Mouse (Mus musculus): ENCODE measurements around the gene Nos1ap. TPM values are rescaled to one million over a fixed set of nuclear protein-coding genes. Genes with fewer than 3 reads are reported as not detected.
A peak's percentile ranks its signal among the peaks of the same experiment; 100 is the strongest.

The Nos1ap gene
- 13.0 and 16.9 TPM in 2 replicates for polyA plus RNA-seq (2014; fragmentation: Nextera tagmentation; extraction: Ambion mirVana)

DNA sequence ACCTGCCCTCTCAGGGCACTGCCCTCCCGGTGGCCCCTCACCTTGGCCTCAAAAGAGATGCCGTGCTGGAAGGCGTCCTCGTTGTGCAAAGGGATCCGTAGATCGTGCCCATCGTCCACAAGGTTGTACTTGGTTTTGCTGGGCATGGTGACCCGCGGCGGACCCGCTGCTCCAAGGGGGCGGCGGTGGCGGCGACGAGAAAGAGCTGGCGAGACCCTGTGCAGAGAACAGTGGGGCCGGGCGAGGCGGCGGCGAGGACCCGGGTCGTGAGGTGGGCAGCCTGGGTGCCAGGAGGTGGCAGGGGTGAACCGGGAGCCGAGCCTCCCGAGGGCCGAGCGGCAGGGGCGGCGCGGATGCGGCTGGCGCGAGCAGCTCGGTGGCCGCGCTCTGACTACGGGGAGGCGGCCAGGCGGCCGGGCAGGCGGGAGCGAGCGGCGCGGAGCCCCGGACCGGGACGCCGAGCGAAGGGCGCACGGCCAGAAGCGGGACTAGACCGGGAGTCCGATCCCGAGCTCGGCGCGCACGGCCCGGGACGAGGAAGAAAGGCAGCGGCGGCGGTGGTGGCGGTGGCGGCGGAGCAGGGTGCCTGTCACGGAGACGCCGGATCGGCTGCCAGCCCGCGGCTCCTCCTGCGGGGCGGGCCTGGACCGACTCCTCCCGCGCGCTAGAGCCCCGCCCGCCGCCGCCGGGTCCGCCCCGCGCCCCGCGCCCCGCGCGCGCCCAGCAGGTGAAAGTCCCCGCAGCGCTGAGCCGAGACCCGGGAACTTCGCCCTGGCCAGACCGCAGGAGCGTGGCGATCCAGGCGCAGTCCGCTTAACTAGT is at the start of gene Nos1ap:
Gene Nos1ap, minus strand, starts transcription at position 643 of the 822 bp plus-strand sequence.
- under 1% methylated on average over 93 of the region's 106 CpGs for WGBS
- H3K27ac ChIP-seq (replicated peaks; ENCODE audit: low read depth, low read length), result peak within 1 kb of the TSS; percentile 74
- H3K9me3 ChIP-seq (ENCODE audit: control insufficient read depth, low read length), result no peaks in the 10 kb centered on the region; the same call in 1 of the 2 replicates
- H3K4me1 ChIP-seq (ENCODE audit: control insufficient read depth, insufficient read depth, low read length), result peaks cover 11% of the 10 kb centered on the region
- DNase-seq (peak; percentile 85), ATAC-seq (ENCODE audit: low FRiP score, low TSS enrichment) (peak; percentile 91)
- H3K4me2 ChIP-seq (ENCODE audit: low read length), result peak within 1 kb of the TSS; percentile 91
- H3K27me3 ChIP-seq (ENCODE audit: control insufficient read depth, insufficient read depth, low read length), result 0 out of 2 replicates have a peak, but pooled peaks cover 6% of the 10 kb centered on the region
- H3K36me3 ChIP-seq (ENCODE audit: control insufficient read depth, insufficient read depth, low read length), result no peaks in the 10 kb centered on the region
- peak within 1 kb of the TSS; percentile 82 for H3K4me3 ChIP-seq (replicated peaks; ENCODE audit: low read depth, low read length)
- peak within 1 kb of the TSS; percentile 87 for H3K9ac ChIP-seq (replicated peaks; ENCODE audit: low read length)

DNA sequence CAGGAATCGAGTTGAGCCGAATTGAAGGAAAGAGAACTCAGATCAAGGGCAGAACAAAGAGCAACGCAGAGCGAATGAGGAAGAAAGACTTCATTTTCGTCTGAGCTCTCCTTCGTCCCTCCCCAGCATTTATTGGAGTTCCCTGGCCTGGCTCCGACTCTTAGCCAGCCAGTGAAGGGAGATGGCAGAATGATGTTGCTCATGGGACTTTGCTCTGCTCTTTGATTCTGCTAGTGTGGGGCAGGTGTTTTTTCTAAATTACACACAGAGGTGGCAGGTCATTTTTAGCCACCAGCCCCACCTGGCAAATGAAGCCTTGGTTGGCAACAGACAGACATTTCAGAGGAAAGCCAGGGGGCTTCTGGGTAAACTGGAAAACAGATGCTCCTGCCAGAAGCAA is 49.3 kb upstream of the Nos1ap start:
- ATAC-seq (ENCODE audit: low FRiP score, low TSS enrichment) (no peak), DNase-seq (no peak)
- no peaks in the 10 kb centered on the region for H3K9me3 ChIP-seq (ENCODE audit: control insufficient read depth, low read length)
- no peak overlapping the region for H3K4me2 ChIP-seq (ENCODE audit: low read length)
- no peaks in the 10 kb centered on the region for H3K36me3 ChIP-seq (ENCODE audit: control insufficient read depth, insufficient read depth, low read length)
- H3K27ac ChIP-seq (replicated peaks; ENCODE audit: low read depth, low read length), result no peak overlapping the region
- no peaks in the 10 kb centered on the region for H3K27me3 ChIP-seq (ENCODE audit: control insufficient read depth, insufficient read depth, low read length)
- H3K4me3 ChIP-seq (replicated peaks; ENCODE audit: low read depth, low read length), result no peak overlapping the region
- 85% methylated on average over 7 of the region's 7 CpGs for WGBS
- H3K9ac ChIP-seq (replicated peaks; ENCODE audit: low read length), result no peak overlapping the region
- no peaks in the 10 kb centered on the region for H3K4me1 ChIP-seq (ENCODE audit: control insufficient read depth, insufficient read depth, low read length)

DNA sequence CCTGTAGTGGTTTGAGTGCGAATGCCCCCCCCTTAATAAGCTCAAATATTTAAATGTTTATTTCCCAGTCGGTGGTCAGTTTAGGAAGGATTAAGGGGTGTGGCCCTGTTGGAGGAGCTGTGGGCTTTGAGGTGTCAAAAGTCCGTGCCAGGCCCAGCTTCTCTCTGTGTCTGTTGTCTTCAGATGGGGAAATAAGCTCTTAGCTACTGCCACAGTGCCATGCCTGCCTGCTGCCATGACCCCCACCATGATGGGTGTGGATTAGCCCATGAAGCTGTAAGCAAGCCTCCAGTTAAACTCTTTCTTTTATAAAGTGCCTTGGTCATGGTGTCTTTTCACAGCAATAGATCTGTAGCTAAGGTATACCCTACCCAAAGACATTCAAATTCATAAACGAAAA is 43.2 kb upstream of the Nos1ap start:
- Histone ChIP-seq H3K9me3 (ENCODE audit: control insufficient read depth, low read length) (no peaks in the 10 kb centered on the region), H3K4me3 (replicated peaks; ENCODE audit: low read depth, low read length) (no peak overlapping the region), H3K9ac (replicated peaks; ENCODE audit: low read length) (no peak overlapping the region), H3K36me3 (ENCODE audit: control insufficient read depth, insufficient read depth, low read length) (no peaks in the 10 kb centered on the region), H3K4me1 (ENCODE audit: control insufficient read depth, insufficient read depth, low read length) (no peaks in the 10 kb centered on the region), H3K27me3 (ENCODE audit: control insufficient read depth, insufficient read depth, low read length) (no peaks in the 10 kb centered on the region), H3K4me2 (ENCODE audit: low read length) (no peak overlapping the region), H3K27ac (replicated peaks; ENCODE audit: low read depth, low read length) (no peak overlapping the region)
- 69% methylated on average over 4 of the region's 4 CpGs for WGBS
- DNase-seq (no peak), ATAC-seq (ENCODE audit: low FRiP score, low TSS enrichment) (no peak)

DNA sequence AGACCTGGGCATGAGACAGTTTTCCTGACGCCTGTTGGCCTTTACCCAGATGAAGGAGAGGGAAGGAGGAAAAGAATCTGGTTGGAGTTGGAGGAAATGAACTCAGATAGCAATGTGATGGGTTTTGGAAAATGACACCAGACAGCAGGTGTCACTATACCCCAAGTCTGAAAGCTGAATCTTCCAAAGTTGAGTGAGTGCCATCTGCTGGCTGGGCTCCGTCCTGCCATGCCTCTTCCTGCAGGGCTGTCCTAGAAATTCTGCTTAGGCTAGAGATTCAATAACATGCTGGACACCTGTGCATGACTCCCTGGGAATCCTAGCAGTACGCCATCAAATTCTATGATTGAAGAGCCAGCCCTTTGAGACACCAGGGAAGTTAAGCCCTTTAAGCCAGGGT is 42.7 kb upstream of the Nos1ap start:
- WGBS, result 14% methylated on average over 3 of the region's 3 CpGs
- Histone ChIP-seq H3K4me1 (ENCODE audit: control insufficient read depth, insufficient read depth, low read length) (no peaks in the 10 kb centered on the region), H3K9me3 (ENCODE audit: control insufficient read depth, low read length) (no peaks in the 10 kb centered on the region), H3K27ac (replicated peaks; ENCODE audit: low read depth, low read length) (no peak overlapping the region), H3K36me3 (ENCODE audit: control insufficient read depth, insufficient read depth, low read length) (no peaks in the 10 kb centered on the region), H3K4me2 (ENCODE audit: low read length) (no peak overlapping the region), H3K9ac (replicated peaks; ENCODE audit: low read length) (no peak overlapping the region), H3K27me3 (ENCODE audit: control insufficient read depth, insufficient read depth, low read length) (no peaks in the 10 kb centered on the region), H3K4me3 (replicated peaks; ENCODE audit: low read depth, low read length) (no peak overlapping the region)
- ATAC-seq (ENCODE audit: low FRiP score, low TSS enrichment) (no peak), DNase-seq (peak; percentile 87)

DNA sequence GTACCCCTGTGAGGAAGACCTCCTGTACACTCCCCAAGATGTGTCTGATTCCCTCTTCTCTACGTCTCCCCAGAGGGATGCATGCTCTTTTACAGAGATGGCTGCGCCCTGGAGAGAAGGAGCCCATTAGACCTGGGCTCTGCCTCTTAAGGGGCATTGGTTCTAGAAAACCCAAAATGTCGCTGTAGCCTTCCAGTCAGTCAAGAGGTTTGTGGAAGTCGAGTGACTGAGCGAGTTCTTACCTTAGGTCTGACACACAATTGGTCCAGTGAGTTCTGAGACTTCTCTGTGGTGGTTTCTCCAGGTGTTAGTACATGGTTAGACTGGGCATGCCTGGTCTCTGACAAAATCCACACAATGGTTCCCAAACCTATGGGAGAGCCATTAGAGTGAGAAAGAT is 41.9 kb upstream of the Nos1ap start:
- H3K36me3 ChIP-seq (ENCODE audit: control insufficient read depth, insufficient read depth, low read length), result no peaks in the 10 kb centered on the region
- no peaks in the 10 kb centered on the region for H3K4me1 ChIP-seq (ENCODE audit: control insufficient read depth, insufficient read depth, low read length)
- H3K27me3 ChIP-seq (ENCODE audit: control insufficient read depth, insufficient read depth, low read length), result no peaks in the 10 kb centered on the region
- DNase-seq (no peak), ATAC-seq (ENCODE audit: low FRiP score, low TSS enrichment) (no peak)
- H3K9ac ChIP-seq (replicated peaks; ENCODE audit: low read length), result no peak overlapping the region
- 92% methylated on average over 5 of the region's 5 CpGs for WGBS
- no peak overlapping the region for H3K4me3 ChIP-seq (replicated peaks; ENCODE audit: low read depth, low read length)
- no peak overlapping the region for H3K27ac ChIP-seq (replicated peaks; ENCODE audit: low read depth, low read length)
- no peak overlapping the region for H3K4me2 ChIP-seq (ENCODE audit: low read length)
- no peaks in the 10 kb centered on the region for H3K9me3 ChIP-seq (ENCODE audit: control insufficient read depth, low read length)

DNA sequence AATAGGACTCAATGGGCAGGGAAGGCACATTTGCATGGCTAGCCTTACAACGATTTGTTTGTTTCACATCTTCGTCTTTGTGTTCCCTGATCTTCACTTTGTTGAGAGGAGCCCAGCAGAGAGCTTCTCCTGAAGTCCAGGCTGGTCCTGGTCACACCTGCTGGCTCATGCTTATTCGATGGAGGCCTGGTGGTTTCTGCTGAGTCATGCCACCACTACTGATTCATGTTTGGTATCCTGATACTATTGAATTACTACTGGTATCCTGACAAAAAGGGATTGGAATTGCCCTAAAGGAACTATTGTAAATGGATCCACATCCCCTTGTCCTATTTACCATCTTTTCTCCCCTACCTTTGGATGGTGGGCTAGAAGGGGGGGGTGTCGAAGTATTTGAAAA is 40.8 kb upstream of the Nos1ap start:
- 92% methylated on average over 4 of the region's 4 CpGs for WGBS
- no peaks in the 10 kb centered on the region for H3K27me3 ChIP-seq (ENCODE audit: control insufficient read depth, insufficient read depth, low read length)
- DNase-seq, result no peak
- no peak overlapping the region for H3K27ac ChIP-seq (replicated peaks; ENCODE audit: low read depth, low read length)
- no peak overlapping the region for H3K4me2 ChIP-seq (ENCODE audit: low read length)
- no peak overlapping the region for H3K4me3 ChIP-seq (replicated peaks; ENCODE audit: low read depth, low read length)
- H3K36me3 ChIP-seq (ENCODE audit: control insufficient read depth, insufficient read depth, low read length), result no peaks in the 10 kb centered on the region
- ATAC-seq (ENCODE audit: low FRiP score, low TSS enrichment), result no peak
- no peaks in the 10 kb centered on the region for H3K4me1 ChIP-seq (ENCODE audit: control insufficient read depth, insufficient read depth, low read length)
- no peak overlapping the region for H3K9ac ChIP-seq (replicated peaks; ENCODE audit: low read length)
- no peaks in the 10 kb centered on the region for H3K9me3 ChIP-seq (ENCODE audit: control insufficient read depth, low read length)

DNA sequence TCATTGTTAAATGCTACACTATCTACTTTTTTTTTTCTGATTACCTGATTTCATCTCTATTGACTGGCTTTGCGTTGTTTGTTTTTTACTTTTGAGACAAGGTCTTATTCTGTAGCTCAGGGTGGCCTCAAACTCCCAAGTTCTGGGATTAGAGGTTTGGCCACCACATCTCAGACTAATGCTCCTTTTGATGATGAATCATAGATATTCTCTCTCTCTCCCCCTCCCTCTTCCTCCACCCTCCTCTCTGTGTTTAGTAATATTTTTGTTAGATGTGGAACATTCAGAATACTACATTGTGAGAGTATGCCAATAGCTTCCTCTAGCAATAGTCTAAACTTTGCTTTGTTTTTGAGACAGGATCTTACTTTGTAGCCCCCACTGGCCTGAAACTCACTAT is 33.8 kb upstream of the Nos1ap start:
- DNase-seq (no peak), ATAC-seq (ENCODE audit: low FRiP score, low TSS enrichment) (no peak)
- Histone ChIP-seq H3K4me2 (ENCODE audit: low read length) (no peak overlapping the region), H3K36me3 (ENCODE audit: control insufficient read depth, insufficient read depth, low read length) (no peaks in the 10 kb centered on the region), H3K27me3 (ENCODE audit: control insufficient read depth, insufficient read depth, low read length) (no peaks in the 10 kb centered on the region), H3K27ac (replicated peaks; ENCODE audit: low read depth, low read length) (no peak overlapping the region), H3K4me1 (ENCODE audit: control insufficient read depth, insufficient read depth, low read length) (no peaks in the 10 kb centered on the region), H3K9ac (replicated peaks; ENCODE audit: low read length) (no peak overlapping the region), H3K9me3 (ENCODE audit: control insufficient read depth, low read length) (0 out of 2 replicates have a peak, but pooled peaks cover 4% of the 10 kb centered on the region), H3K4me3 (replicated peaks; ENCODE audit: low read depth, low read length) (no peak overlapping the region)
- WGBS, result 97% methylated on average over 1 of the region's 1 CpGs

DNA sequence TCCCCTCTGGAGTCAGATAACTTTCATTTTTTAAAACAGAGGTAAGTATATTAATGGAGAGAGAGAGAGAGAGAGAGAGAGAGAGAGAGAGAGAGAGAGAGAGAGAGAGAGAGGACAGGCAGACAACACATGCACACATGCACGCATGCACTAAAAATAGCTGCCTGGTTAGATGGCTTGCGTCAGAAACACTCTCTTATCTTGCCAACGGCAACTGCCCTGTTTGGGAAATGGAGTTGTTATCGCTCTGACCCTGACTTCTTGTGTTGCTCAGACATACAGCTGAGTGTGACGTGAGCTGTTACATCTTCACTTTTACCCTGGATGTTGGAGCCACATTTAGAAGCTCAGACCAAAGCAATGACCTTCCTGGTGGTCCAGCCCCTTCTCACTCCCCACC is 33.3 kb upstream of the Nos1ap start:
- no peak for ATAC-seq (ENCODE audit: low FRiP score, low TSS enrichment)
- 84% methylated on average over 5 of the region's 5 CpGs for WGBS
- Histone ChIP-seq H3K27me3 (ENCODE audit: control insufficient read depth, insufficient read depth, low read length) (no peaks in the 10 kb centered on the region), H3K27ac (replicated peaks; ENCODE audit: low read depth, low read length) (no peak overlapping the region), H3K9ac (replicated peaks; ENCODE audit: low read length) (no peak overlapping the region), H3K4me2 (ENCODE audit: low read length) (no peak overlapping the region), H3K4me1 (ENCODE audit: control insufficient read depth, insufficient read depth, low read length) (no peaks in the 10 kb centered on the region), H3K4me3 (replicated peaks; ENCODE audit: low read depth, low read length) (no peak overlapping the region), H3K9me3 (ENCODE audit: control insufficient read depth, low read length) (0 out of 2 replicates have a peak, but pooled peaks cover 4% of the 10 kb centered on the region), H3K36me3 (ENCODE audit: control insufficient read depth, insufficient read depth, low read length) (no peaks in the 10 kb centered on the region)
- DNase-seq, result no peak
